Mouse (Mus musculus): ENCODE results near the gene Eif3l. TPM values are rescaled to one million over a fixed set of nuclear protein-coding genes. Genes with fewer than 3 reads are reported as not detected.

Gene Eif3l
- polyA plus RNA-seq, 1 experiment from 2014 or later = 226 TPM

DNA sequence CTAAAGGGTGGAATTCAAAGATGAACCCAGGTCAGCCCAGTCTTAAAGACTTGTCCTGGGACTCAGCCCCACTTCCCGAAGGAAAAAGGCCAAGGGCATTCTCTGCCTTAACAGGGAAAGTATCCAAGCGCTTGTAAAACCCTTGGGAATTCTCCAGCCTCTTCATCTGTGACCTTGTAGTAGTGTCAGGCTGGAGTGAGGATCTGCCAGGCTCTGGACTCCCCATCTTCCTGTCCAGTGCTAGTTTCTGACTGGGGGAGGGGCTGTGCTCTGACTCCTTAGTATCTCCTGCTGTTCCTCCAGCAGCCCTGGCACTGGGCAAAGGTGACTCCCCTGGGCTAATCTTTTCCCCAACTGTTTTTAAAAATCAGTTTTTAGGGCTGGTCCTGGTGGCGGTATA lies 21.6 kb downstream of the Eif3l start:
- Histone ChIP-seq H3K27me3 (ENCODE audit: control insufficient read depth, insufficient read depth, low read length) (no peaks in the 10 kb centered on the region), H3K9ac (ENCODE audit: low read depth, low read length) (no peak overlapping the region), H3K36me3 (ENCODE audit: control insufficient read depth, insufficient read depth, low read length) (peaks cover 5% of the 10 kb centered on the region; the same call in 1 of the 2 replicates), H3K4me1 (replicated peaks; ENCODE audit: control insufficient read depth, insufficient read depth, low read length) (0 out of 2 replicates have a peak, but pooled peaks cover 2% of the 10 kb centered on the region), H3K27ac (ENCODE audit: low read depth, low read length) (no peak overlapping the region), H3K4me2 (replicated peaks; ENCODE audit: low read depth, low read length) (no peak overlapping the region), H3K4me3 (ENCODE audit: low read depth, low read length) (no peak overlapping the region), H3K9me3 (ENCODE audit: control insufficient read depth, low read length) (no peaks in the 10 kb centered on the region)
- ATAC-seq (ENCODE audit: low FRiP score) = no peak
- no peak for DNase-seq (ENCODE audit: low spot score)
- WGBS = 75% methylated on average over 3 of the region's 3 CpGs

DNA sequence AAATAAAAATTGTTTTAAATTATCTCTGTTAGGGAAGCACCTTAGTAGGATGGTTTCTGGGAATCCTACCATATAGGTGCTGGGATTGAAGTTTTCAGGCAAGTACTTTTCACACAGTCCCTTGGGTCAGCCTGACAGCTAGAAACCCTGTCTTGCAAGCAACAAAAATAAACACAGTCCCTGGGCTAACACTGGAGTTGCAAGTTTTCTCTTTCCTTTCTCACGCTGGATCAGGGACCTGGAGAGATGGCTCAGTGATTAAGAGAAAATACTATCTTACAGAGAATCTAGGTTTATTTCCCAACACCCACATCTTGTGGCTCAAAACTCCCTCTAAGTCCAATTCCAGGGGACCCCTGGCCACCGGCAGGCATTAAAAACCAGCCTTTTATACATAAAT lies 22.2 kb downstream of the Eif3l start:
- no peak for DNase-seq (ENCODE audit: low spot score)
- Histone ChIP-seq H3K36me3 (ENCODE audit: control insufficient read depth, insufficient read depth, low read length) (0 out of 2 replicates have a peak, but pooled peaks cover 5% of the 10 kb centered on the region), H3K4me1 (replicated peaks; ENCODE audit: control insufficient read depth, insufficient read depth, low read length) (0 out of 2 replicates have a peak, but pooled peaks cover 2% of the 10 kb centered on the region), H3K27ac (ENCODE audit: low read depth, low read length) (no peak overlapping the region), H3K9me3 (ENCODE audit: control insufficient read depth, low read length) (no peaks in the 10 kb centered on the region), H3K27me3 (ENCODE audit: control insufficient read depth, insufficient read depth, low read length) (no peaks in the 10 kb centered on the region), H3K9ac (ENCODE audit: low read depth, low read length) (no peak overlapping the region), H3K4me2 (replicated peaks; ENCODE audit: low read depth, low read length) (no peak overlapping the region), H3K4me3 (ENCODE audit: low read depth, low read length) (no peak overlapping the region)
- WGBS = 51% methylated on average over 2 of the region's 2 CpGs
- no peak for ATAC-seq (ENCODE audit: low FRiP score)

DNA sequence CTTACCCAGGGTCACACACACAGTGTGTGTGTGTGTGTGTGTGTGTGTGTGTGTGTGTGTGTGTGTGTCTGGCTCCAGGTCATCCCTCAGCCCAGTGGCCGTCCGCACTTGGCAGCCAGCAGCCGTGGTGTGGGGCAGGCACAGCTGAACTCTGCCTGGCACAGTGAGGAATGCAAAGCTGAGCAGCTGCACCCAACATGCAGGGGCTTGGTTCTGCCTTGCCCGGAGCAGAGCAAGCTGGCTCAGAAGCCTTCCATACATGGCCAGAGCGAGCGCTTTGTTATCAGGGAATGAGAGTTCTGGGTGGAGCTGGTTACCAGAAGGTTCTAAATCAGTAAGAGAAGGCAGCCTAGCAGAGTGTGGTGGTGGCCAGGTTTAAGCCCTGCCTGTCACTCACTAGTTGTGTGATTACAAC lies 22.6 kb downstream of the Eif3l start:
- Histone ChIP-seq H3K4me1 (replicated peaks; ENCODE audit: control insufficient read depth, insufficient read depth, low read length) (0 out of 2 replicates have a peak, but pooled peaks cover 2% of the 10 kb centered on the region), H3K9ac (ENCODE audit: low read depth, low read length) (no peak overlapping the region), H3K4me3 (ENCODE audit: low read depth, low read length) (no peak overlapping the region), H3K36me3 (ENCODE audit: control insufficient read depth, insufficient read depth, low read length) (0 out of 2 replicates have a peak, but pooled peaks cover 5% of the 10 kb centered on the region), H3K4me2 (replicated peaks; ENCODE audit: low read depth, low read length) (no peak overlapping the region), H3K9me3 (ENCODE audit: control insufficient read depth, low read length) (no peaks in the 10 kb centered on the region), H3K27ac (ENCODE audit: low read depth, low read length) (no peak overlapping the region), H3K27me3 (ENCODE audit: control insufficient read depth, insufficient read depth, low read length) (no peaks in the 10 kb centered on the region)
- DNase-seq (ENCODE audit: low spot score) (no peak), ATAC-seq (ENCODE audit: low FRiP score) (no peak)
- 67% methylated on average over 6 of the region's 6 CpGs for WGBS

DNA sequence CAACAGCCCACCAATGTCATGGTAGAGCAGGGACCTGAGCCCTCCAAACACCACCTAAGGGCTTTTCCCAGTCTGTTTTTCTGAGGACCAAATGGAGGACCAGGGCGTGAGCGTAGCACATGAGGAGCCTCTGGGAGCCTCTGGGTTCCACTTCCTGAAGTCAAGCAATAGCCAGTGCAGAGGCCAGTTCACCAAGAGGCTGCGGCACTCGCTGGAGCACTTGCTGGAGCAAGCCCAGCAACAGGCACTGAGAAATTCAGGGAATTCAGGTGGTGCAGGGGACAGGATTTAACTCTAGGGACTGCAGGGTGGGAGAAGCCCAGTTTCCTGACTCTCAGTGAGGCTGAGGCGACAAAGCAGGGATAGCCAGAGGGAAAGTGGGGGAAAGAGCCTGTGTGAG lies 23.2 kb downstream of the Eif3l start:
- no peaks in the 10 kb centered on the region for H3K27me3 ChIP-seq (ENCODE audit: control insufficient read depth, insufficient read depth, low read length)
- H3K4me2 ChIP-seq (replicated peaks; ENCODE audit: low read depth, low read length) = no peak overlapping the region
- H3K9ac ChIP-seq (ENCODE audit: low read depth, low read length) = no peak overlapping the region
- WGBS = 67% methylated on average over 5 of the region's 5 CpGs
- DNase-seq (ENCODE audit: low spot score) (no peak), ATAC-seq (ENCODE audit: low FRiP score) (no peak)
- H3K27ac ChIP-seq (ENCODE audit: low read depth, low read length) = no peak overlapping the region
- H3K4me1 ChIP-seq (replicated peaks; ENCODE audit: control insufficient read depth, insufficient read depth, low read length) = 0 out of 2 replicates have a peak, but pooled peaks cover 2% of the 10 kb centered on the region
- no peak overlapping the region for H3K4me3 ChIP-seq (ENCODE audit: low read depth, low read length)
- 0 out of 2 replicates have a peak, but pooled peaks cover 5% of the 10 kb centered on the region for H3K36me3 ChIP-seq (ENCODE audit: control insufficient read depth, insufficient read depth, low read length)
- H3K9me3 ChIP-seq (ENCODE audit: control insufficient read depth, low read length) = no peaks in the 10 kb centered on the region

DNA sequence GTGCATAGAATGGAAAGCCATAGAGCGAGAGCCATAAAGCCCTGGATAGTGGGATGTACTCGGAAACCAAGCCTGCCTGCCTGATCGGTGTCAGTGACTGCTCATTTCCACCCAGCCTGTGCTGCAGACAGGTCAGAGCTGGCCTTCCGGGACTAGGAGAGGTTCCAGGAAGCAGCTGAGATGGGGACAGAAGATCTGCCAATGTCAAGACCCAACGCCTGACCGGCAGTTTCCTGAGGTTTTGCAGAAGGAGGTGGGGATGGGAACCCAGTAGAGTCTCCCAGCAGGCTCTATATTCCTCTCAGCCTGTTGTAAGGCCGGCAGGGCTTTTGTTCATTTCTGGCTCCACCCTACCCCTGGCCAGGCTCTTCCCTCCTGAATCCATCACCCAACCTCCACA lies 23.9 kb downstream of the Eif3l start:
- Histone ChIP-seq H3K9me3 (ENCODE audit: control insufficient read depth, low read length) (no peaks in the 10 kb centered on the region), H3K4me1 (replicated peaks; ENCODE audit: control insufficient read depth, insufficient read depth, low read length) (0 out of 2 replicates have a peak, but pooled peaks cover 2% of the 10 kb centered on the region), H3K27ac (ENCODE audit: low read depth, low read length) (no peak overlapping the region), H3K27me3 (ENCODE audit: control insufficient read depth, insufficient read depth, low read length) (no peaks in the 10 kb centered on the region), H3K4me3 (ENCODE audit: low read depth, low read length) (no peak overlapping the region), H3K9ac (ENCODE audit: low read depth, low read length) (no peak overlapping the region), H3K36me3 (ENCODE audit: control insufficient read depth, insufficient read depth, low read length) (0 out of 2 replicates have a peak, but pooled peaks cover 2% of the 10 kb centered on the region), H3K4me2 (replicated peaks; ENCODE audit: low read depth, low read length) (no peak overlapping the region)
- WGBS = 62% methylated on average over 7 of the region's 7 CpGs
- DNase-seq (ENCODE audit: low spot score) = no peak
- no peak for ATAC-seq (ENCODE audit: low FRiP score)

DNA sequence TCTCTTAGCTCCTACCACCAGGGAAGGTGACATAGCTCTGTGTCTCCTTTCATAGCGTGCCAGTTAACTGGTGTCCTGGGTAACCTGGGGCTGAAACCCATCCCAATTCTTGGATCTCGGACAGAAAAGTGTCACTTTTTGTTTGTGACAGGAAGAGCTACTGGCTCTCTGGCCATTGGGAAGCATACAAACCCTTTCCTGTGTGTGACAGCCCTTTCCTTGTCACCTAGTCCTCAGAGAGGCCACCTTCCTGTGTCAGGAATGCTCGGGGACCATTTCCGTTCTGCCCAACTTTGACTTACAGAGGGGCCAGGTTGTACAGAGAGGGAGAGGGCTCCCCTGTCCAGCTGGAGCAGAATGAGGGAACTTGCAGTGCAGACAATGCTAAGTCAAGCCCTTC lies 24.5 kb downstream of the Eif3l start:
- WGBS = 67% methylated on average over 4 of the region's 4 CpGs
- H3K9ac ChIP-seq (ENCODE audit: low read depth, low read length) = no peak overlapping the region
- 0 out of 2 replicates have a peak, but pooled peaks cover 2% of the 10 kb centered on the region for H3K36me3 ChIP-seq (ENCODE audit: control insufficient read depth, insufficient read depth, low read length)
- no peaks in the 10 kb centered on the region for H3K9me3 ChIP-seq (ENCODE audit: control insufficient read depth, low read length)
- no peak for DNase-seq (ENCODE audit: low spot score)
- H3K27ac ChIP-seq (ENCODE audit: low read depth, low read length) = no peak overlapping the region
- H3K27me3 ChIP-seq (ENCODE audit: control insufficient read depth, insufficient read depth, low read length) = no peaks in the 10 kb centered on the region
- no peak for ATAC-seq (ENCODE audit: low FRiP score)
- no peak overlapping the region for H3K4me3 ChIP-seq (ENCODE audit: low read depth, low read length)
- no peak overlapping the region for H3K4me2 ChIP-seq (replicated peaks; ENCODE audit: low read depth, low read length)
- 0 out of 2 replicates have a peak, but pooled peaks cover 2% of the 10 kb centered on the region for H3K4me1 ChIP-seq (replicated peaks; ENCODE audit: control insufficient read depth, insufficient read depth, low read length)

DNA sequence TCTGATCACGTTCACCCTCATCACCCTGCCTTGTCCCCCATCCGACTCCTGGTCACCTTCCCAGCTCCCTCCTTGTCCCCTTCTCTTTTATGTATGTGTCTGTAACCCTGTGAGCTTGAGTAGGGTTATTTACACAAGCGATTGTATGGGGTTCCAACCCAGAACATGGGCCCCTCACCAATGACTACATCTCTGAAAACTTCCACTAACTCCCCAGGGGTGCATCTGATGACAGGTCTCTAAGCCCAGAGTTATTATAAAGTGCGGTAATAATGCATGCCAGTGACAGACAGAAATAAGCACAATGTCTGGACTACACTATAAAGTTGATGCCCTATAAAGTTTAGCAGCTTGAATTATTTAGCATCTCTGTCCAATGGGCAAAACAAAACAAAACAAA lies 25.4 kb downstream of the Eif3l start:
- WGBS = 80% methylated on average over 4 of the region's 4 CpGs

DNA sequence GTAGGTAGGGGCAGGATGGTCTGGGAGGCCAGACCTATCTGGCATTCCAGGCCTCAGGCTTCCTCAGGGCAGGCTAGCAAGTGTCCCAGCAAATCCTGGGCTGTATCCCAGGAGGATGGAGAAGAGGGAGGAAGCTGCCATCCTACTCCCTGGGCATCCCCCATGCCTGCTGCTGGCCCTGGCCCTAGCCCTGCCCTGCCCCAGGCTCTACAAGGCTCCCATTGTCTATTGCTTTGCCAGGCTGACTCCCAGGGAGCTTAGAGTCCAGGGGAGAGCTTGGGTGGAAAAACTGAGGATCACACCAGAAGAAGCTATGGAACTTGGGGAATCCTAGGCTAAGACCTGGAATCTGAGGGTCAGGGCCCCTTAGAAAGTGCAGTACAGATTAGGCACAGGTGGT lies 26.6 kb downstream of the Eif3l start:
- Histone ChIP-seq H3K4me1 (replicated peaks; ENCODE audit: control insufficient read depth, insufficient read depth, low read length) (0 out of 2 replicates have a peak, but pooled peaks cover 2% of the 10 kb centered on the region), H3K9me3 (ENCODE audit: control insufficient read depth, low read length) (no peaks in the 10 kb centered on the region), H3K4me2 (replicated peaks; ENCODE audit: low read depth, low read length) (no peak overlapping the region), H3K27ac (ENCODE audit: low read depth, low read length) (no peak overlapping the region), H3K27me3 (ENCODE audit: control insufficient read depth, insufficient read depth, low read length) (no peaks in the 10 kb centered on the region), H3K4me3 (ENCODE audit: low read depth, low read length) (no peak overlapping the region), H3K36me3 (ENCODE audit: control insufficient read depth, insufficient read depth, low read length) (no peaks in the 10 kb centered on the region), H3K9ac (ENCODE audit: low read depth, low read length) (no peak overlapping the region)
- DNase-seq (ENCODE audit: low spot score) (no peak), ATAC-seq (ENCODE audit: low FRiP score) (no peak)

More for the DNA sequence above, 25.4 kb downstream of the Eif3l start:
- no peaks in the 10 kb centered on the region for H3K36me3 ChIP-seq (ENCODE audit: control insufficient read depth, insufficient read depth, low read length)
- H3K27ac ChIP-seq (ENCODE audit: low read depth, low read length) = no peak overlapping the region
- no peaks in the 10 kb centered on the region for H3K27me3 ChIP-seq (ENCODE audit: control insufficient read depth, insufficient read depth, low read length)
- H3K4me2 ChIP-seq (replicated peaks; ENCODE audit: low read depth, low read length) = no peak overlapping the region
- DNase-seq (ENCODE audit: low spot score) (no peak), ATAC-seq (ENCODE audit: low FRiP score) (no peak)
- H3K4me3 ChIP-seq (ENCODE audit: low read depth, low read length) = no peak overlapping the region
- 0 out of 2 replicates have a peak, but pooled peaks cover 2% of the 10 kb centered on the region for H3K4me1 ChIP-seq (replicated peaks; ENCODE audit: control insufficient read depth, insufficient read depth, low read length)
- H3K9me3 ChIP-seq (ENCODE audit: control insufficient read depth, low read length) = no peaks in the 10 kb centered on the region
- no peak overlapping the region for H3K9ac ChIP-seq (ENCODE audit: low read depth, low read length)

DNA sequence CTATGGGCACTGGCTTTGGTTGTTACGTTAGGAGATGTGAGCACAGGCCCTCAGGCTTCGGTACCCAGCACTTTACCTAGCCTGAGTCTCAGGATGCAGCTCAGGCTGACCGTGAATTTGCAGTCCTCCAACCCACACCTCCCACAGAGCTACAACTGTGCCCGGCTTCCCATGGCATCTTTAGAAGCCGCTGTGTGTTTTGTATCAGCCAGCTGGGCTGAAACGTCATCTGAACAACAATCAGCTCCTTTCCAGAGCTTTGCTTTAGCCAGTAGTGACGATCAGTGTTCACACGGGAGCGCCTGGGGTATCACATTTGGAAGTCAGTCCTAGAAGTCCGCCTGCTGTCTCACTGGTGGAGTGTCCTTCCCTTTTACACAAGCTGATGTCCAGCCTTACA lies 28.3 kb downstream of the Eif3l start:
- 71% methylated on average over 10 of the region's 10 CpGs for WGBS
- H3K4me1 ChIP-seq (replicated peaks; ENCODE audit: control insufficient read depth, insufficient read depth, low read length) = peaks cover 1% of the 10 kb centered on the region; the same call in 1 of the 2 replicates
- no peaks in the 10 kb centered on the region for H3K9me3 ChIP-seq (ENCODE audit: control insufficient read depth, low read length)
- no peak overlapping the region for H3K27ac ChIP-seq (ENCODE audit: low read depth, low read length)
- no peak for DNase-seq (ENCODE audit: low spot score)
- no peaks in the 10 kb centered on the region for H3K36me3 ChIP-seq (ENCODE audit: control insufficient read depth, insufficient read depth, low read length)
- no peak overlapping the region for H3K4me3 ChIP-seq (ENCODE audit: low read depth, low read length)
- H3K4me2 ChIP-seq (replicated peaks; ENCODE audit: low read depth, low read length) = no peak overlapping the region
- no peaks in the 10 kb centered on the region for H3K27me3 ChIP-seq (ENCODE audit: control insufficient read depth, insufficient read depth, low read length)
- no peak for ATAC-seq (ENCODE audit: low FRiP score)
- H3K9ac ChIP-seq (ENCODE audit: low read depth, low read length) = no peak overlapping the region

Measured in hindbrain, embryonic 11.5 days (tissue).